Mouse (Mus musculus) 416B (cell line): ENCODE data around the gene Tuba3a.

Experiments used
- DNase-seq: peaks from one replicate; pipeline ENCODE4 v3.0.0; 2011; ENCODE audit warnings: low read depth

Tuba3a gene

DNA sequence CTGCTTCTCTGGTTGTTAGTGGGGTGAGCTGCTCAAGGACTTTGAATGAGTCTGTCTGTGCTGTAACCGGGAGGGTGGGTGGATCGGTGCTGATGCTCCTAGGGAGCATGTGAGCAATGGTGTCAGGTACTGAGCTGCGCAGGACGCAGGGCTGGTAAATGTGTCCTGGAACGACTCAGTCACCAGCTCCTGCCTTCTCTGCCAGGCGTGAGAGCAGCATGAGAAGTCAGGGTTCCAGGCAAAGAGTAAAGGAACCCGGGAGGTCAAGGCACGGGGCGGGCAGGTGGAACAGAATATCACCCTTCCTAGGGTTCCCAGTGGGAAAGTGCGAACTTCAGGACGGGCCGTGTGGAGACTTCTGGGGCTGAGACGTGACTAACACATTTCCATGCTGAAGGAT lies 19.8 kb downstream of the Tuba3a start:
- no peak for DNase-seq

DNA sequence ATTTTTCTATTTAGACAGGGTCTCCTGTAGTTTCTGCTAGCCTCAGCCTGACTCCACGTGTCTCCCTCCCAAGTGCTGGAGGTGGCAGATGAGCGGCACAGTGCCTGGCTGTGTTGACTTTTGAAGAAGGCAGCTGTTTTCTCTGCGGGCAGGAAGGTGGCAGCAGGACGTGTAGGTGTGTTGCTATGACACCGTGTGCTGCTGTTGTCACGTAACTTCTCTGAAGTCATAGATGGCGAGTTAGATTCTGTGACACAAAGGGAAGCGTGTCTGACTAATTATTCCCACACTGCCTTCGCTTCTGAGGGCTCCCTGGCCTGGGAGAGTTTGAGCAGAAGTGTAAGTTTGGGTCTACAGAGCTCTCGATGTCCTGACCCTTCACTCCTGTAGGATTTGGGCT lies 20.6 kb downstream of the Tuba3a start:
- DNase-seq: peak; percentile 23

DNA sequence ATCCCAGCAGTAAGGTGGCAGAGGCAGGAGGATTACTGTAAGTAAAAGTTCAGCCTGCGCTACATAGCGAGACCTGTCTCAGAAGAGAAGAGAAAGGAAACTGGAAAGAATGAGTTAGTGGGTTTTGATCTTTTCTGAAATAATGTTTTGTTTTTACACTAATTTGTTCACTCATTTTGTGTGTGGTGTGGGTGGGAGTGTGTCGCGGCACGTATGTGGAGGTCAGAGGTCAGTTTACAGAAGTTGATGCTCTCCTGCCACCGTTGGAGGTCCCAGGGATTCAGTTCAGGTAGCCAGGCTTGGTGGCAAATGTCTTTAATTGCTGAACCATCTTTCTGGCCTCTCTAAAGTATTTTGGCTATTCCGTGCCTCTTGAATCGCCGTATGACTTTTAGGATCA lies 21.6 kb downstream of the Tuba3a start:
- DNase-seq: no peak

DNA sequence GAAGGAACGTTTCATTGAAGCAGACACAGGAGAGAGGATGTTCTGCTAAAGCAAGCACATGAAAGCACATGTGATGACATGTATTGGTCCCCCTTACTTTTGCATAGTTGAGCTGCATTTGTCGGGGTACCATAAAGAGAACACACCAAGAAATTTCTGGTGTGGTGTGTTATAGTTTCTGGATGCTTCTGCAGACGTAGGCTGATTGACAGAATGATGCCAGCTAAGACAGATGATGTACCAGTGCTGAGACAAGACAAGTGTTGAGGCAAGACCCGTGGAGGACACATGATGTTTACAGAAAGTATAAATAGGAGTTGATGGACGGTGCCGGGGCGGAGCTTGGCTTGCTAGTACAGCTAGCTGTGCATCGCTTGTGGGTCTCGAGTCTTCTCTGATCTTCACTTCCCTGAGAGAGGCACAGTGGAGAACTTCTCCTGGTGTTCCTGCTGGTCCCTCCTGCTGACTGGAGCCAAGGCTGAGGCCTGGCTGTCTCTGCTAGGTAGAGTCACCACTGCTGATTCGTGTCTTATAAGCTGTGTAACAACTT lies 25.8 kb downstream of the Tuba3a start:
- DNase-seq: no peak

DNA sequence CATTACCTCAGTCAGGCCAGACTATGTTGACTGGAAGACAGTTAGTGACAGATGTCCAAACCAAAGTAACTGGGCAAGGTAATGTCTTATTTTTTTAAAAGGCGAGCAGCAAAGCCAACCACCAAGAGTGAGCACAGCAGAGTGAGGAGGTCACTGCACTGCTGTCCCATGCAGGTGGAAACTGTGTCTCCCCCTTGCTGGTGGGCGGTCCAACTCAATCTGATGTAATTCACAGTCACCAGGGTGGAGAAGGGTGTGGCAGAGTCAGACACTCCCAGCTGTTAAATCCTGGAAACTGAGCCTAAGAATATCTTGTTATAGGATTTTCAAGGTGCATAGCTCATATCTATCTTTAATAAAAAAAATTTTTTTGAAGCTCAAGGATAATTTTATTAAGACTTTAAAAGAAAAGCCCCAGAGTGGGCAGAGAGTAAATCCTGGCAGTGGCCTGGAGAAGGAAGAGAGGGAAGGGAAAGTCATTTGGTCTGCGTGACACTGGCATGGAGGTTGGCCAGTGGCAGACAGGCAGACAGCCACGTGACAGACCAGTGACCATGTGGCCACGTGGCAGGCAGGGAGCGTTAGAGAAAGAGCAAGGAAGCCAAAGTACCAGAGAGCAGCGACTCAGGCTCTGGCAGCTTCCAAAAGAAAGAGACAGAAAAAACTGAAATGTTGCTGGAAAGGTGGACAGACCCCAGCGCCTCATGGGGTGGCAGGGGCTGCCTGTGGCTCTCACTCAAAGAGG lies 29.4 kb downstream of the Tuba3a start:
- no peak for DNase-seq

DNA sequence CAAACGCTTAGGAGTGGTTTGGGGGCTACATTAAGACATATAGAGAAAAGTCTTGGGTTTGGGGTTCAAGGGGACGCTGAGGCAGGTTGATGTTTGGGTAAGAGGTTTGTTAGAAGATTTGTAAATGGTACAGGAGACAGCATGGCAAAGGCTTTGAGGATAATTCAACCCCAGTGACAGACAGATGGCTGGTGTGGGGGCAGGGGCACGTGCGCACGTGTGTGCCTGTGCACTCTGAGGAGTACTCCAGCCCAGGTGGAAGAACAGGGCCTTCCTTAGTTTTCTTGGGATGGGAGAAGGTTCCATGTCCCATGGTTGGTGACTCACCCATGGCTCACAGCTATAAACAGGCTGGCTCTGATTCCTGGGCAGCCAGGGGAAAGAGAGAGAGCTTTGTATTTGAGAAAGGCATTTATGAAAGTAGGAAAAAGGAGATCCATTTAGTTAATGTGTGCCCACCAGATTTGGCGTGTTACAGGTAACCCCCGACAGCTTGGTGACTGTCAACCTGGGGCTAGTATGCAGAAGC lies 30.3 kb downstream of the Tuba3a start:
- no peak for DNase-seq

DNA sequence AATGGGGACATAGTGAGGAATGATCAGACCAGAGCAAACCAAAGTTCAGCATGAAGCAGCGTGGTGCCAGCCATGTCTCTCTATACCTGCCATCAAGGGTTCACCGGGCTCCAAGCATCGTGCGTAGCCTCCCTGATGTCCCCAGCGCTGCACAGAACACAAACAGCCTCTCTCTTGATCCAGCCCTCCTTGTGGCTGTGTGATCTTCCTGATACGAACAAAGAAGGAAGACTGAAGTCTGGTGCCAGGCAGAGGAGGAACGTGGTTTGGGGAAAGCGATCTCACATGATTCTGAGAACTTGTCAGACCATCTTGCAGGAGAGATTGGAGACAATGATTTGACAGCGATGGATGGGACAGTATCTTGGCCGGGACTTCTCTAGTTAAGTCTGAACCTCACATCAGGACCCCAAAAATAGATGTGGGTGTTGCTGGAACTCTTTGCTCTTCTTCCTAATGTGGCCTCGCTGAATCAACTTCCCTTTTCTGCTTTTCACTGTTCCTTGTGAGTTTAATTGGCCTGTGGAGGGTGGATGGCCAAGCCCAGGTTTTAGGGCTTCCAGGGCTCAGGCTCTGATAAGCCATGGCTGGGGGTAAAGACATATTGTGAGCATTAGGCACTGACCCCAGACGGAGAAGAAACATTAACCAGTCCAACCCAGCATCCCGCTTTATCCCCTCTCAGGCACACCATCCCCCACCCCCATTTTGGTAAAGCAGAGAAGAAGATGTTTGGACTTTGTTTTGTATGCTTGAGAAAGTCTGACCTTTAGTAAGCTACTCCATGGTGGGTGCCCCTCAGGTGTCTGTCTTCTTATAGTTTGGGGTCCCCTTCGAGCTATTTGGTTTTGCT lies 31.8 kb downstream of the Tuba3a start:
- DNase-seq: peak; percentile 20

DNA sequence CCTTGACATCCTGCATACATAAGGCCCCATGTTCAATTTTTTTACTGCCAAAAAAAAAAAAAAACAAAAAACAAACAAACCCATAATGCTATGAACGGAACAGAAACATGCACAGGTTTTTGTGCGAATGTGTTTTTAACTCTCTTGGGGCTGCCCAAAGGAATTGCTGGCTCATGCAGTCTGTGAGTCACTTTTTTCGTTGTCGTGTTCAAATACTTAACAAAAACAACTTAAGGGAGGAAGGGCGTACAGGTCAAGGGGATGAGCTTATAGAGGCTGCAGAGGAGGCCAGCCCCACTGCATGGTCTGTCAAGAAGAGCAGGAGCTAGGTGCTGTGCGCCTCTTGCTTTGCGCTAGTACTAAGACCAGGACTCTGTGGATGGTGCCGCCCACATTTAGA lies 33.1 kb downstream of the Tuba3a start:
- DNase-seq: no peak

DNA sequence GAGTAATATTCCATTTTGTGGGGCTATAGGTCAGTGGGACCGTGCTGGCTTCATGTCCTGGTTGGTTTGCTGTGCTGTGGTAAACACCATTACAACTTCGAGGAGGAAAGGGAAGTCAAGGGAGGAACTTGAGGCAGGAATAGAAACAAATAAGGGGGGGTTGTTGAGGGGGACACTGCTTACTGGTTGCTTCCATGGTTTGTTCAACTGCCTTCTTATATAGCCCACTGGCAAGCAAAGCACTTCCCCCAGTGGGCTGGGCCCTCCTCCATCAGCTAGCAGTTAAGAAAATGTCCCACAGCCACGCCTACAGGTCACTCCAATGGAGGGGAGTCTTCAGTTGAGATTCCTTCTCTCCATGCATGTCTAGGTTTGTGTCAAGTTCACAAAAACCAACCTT lies 33.6 kb downstream of the Tuba3a start:
- DNase-seq: peak; percentile 17

DNA sequence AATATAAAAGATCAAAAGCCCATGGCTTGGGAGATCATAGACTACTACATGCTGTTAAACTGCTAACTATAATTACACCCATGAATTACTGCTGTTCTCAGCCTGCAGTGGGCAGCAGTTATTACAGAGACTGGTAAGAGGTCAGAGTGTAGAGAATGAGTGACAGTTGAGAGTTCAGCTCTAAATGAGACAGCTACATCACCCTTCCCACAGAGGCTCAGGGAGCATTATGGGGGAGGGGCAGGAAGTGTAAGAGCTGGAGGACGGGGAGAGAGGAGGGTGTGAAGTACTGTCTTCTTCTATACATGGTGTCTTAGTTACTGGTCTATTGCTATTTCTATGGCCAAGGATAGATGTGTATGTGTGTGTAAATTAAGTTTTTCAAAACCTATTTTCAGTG lies 41.3 kb downstream of the Tuba3a start:
- DNase-seq: no peak

DNA sequence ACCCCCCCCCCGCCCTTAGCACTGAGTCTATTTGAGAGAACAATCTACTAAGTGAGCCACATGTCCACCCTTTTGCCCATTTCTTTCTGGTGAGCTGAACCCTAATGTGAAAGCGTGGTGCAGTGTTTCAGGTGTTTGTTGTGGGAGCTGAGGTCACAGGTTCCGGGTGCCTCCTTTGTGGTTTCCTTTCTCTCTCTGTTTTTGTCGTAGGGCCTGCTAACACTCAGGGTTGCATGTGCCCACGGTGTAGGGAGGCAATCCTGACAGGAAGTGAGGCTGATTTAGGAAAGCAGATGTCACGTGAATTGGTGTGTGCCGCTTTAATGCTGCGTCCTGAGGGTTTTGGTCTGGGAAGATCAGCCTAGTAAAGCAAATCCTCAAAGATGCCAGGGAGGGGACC lies 44.3 kb downstream of the Tuba3a start:
- peak; percentile 62 for DNase-seq

DNA sequence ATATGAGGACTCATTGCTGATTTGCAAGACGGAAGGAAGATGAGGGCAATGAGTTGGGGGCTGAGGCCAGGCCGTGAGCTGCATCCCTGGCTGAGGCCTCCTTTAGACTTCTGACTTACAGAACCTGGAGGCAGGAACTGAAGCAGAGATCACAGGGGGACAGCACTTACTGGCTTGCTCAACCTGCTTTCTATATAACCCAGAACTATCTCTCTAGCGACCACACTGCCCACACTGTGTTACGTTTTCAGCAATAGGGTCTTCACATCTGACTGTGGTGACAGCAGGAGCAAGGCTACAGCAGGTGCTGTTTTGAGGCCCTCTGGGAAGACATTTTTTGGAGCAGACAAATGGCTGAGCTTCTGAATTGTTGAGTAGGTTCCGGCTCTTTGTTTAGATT lies 45.2 kb downstream of the Tuba3a start:
- no peak for DNase-seq

DNA sequence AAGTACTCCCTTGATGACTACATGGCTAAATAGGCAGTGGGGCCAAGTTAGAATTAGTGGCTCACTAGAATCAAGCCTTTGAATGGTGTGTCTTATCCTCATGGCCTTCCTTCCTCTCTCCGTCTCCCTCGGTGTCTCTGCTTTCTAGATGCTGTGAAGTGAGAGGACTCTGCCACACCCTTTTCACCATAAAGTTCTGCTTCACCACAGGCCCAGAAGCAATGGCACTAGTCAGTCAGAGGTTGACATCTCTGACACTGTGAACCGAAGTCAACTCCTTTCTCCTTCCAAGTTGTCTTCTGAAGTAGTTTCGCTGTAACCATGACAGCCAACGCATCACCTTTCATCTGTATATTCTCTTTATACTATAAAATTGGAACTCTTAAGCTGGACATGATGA lies 46.3 kb downstream of the Tuba3a start:
- no peak for DNase-seq

DNA sequence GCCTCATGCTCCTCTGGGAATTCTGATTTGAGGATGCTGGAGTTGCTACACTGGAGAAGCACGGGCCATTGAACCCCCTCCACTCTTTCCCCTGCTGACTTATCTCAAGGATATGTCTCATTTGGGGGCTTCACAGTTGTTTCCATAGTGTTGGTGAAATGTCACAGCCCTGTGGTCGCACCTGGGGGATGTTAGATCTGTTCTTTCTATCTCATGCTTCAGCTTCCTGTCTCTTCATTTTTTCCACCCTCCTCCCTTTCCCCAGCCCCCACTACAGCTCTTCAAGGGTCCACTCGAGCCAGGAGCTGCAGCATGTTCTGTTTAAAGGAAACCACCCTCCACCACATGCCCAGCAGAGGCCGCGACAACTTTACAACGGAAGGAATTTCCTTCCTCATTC lies 47.4 kb downstream of the Tuba3a start:
- DNase-seq: peak; percentile 37

DNA sequence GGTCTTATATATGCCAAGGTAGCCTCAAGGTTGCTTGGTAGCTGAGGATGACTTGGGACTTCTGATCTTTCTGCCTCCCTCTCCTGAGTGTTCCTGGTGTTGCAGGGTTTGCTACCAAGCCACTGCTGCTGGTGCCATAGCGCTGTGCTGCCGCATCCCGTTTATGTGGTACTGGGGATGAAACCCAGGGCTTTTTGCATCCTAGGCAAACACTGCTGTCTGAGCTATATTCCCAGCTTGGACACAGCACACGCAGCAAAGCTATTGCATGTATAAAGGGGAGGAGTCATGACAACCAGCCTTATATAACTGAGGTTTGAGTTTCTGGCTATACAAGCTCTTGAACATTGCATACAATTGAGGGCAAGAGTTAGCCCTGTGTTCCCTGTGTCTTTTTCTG lies 48.4 kb downstream of the Tuba3a start:
- no peak for DNase-seq

DNA sequence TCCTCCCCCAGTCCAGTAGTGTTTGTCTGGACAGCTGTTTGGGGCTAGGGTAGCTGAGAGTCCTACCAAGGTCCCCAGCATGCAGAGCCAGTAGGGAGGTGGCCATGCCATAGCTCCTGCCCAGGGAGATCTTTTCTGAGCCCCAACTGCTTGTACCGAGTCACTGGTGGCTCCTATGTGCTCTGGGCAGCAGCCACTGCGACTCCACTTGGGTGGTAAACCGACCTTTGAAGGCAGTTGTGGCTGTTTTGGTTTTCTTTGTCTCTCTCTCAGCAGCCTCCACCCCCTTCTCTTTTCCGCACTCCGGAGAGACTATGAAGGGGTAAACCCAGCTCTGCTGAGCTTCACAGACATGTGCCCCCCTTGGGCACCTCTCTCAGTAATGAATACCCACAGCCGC lies 49.1 kb downstream of the Tuba3a start, which contains the start of gene Cd27:
TSS of gene Cd27 (minus strand) at position 229 of the 400 bp plus-strand sequence.
- DNase-seq: no peak

DNA sequence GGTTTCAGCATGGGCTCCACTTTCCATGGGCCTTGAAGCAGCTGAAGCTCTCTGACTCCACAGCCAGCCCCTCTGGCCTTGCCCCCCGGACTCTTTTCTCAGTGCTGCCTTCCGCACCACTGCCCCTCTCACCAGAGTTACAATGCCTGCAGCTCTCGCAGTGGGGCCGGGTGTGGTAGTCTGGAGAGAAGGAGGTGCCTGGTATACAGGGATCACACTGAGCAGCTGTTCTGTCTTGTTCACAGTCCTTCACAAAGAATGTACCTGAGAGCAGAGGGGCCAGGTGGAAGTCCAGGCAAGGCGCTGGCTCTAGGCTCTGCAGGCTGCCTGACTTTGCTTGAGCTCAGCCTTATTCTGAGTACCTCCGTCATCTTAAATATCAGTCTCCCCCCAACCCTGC lies 49.5 kb downstream of the Tuba3a start:
- DNase-seq: no peak

DNA sequence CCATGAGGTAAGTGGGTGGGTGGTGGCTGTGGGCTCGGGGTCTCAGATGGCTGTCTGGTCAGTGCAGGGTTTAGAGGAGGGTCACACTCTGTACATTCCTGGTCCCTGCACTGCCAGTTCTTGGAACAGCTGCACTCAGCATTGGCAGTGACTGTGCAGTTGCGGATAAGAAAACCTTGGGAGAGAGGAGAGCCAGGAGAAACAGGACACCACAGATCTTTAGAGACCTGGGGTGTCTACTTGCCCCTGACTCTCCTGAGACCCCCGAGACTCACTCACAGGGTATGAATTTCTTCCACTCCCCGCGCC lies 51.4 kb downstream of the Tuba3a start:
- DNase-seq: no peak

DNA sequence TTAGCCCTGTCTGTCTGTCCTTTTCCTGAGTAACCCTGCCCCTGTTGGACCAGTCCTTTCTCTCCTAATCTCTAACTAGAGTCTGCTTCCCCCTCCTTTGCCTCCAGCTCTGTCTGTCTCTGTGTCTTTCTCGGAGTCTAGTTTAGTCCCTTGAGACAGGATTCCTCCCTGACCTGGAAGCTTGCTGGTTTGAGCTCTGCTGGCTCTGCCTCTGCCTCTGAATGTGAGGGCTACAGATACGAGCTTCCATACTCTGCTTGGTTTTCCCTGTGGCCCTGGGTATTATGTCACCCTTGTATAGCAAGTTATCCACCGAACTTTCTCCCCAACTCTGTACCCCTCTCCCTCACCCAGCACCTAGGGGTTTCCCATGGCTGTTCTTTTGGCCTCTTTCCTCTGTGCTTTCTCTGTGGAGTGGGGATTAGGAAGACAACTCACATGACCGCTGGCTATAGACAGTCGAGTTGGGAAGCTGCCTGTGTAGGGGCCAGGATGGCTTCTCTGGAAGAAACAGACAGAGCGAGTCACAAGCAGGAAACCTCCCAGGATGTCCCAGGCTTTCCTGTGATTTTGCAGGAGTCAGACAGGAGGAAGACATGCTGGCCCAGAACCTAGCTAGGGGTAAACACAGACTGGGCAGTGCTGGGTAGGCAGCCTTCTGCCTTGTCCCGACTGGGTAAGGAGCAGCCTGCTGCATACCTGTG lies 51.9 kb downstream of the Tuba3a start:
- no peak for DNase-seq

DNA sequence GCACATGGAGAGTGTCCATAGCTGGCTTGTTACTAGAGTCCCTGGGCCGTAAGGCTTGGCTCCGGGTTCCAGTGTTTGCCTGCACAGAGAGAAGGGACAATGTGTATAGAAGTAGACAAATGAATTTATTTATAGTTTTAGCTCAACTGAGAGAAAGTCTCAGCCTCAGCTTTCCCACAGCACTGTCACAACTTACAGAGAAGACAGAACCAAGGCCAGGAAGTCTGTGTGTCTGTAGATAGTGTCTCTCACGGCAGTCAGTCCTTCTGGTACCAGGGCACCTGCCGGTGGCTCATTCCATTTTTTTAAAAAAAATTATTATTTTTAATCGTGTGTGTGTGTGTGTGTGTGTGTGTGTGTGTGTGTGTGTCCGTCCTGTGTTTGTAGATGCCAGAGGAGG lies 53.3 kb downstream of the Tuba3a start:
- DNase-seq: peak; percentile 56

DNA sequence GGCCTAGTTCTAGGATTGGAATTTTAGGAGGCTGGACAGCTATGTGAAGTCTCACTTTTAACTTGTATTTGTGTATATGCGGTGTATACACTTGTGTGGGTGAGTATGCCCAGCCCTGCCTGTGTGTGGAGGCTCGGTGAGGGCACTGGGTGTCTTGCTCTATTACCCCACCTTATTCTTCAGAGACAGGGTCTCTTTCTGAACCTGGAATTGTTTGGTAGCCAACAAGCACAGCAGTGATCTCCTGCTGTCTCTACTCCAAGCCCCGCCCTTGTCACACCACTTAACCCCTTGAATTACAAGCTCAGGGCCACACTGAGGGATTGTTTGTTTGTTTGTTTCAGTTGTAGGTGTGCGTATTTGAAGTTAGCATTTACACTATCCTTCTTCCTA lies 53.8 kb downstream of the Tuba3a start:
- DNase-seq: peak; percentile 59
